In the genomic region with DNA sequence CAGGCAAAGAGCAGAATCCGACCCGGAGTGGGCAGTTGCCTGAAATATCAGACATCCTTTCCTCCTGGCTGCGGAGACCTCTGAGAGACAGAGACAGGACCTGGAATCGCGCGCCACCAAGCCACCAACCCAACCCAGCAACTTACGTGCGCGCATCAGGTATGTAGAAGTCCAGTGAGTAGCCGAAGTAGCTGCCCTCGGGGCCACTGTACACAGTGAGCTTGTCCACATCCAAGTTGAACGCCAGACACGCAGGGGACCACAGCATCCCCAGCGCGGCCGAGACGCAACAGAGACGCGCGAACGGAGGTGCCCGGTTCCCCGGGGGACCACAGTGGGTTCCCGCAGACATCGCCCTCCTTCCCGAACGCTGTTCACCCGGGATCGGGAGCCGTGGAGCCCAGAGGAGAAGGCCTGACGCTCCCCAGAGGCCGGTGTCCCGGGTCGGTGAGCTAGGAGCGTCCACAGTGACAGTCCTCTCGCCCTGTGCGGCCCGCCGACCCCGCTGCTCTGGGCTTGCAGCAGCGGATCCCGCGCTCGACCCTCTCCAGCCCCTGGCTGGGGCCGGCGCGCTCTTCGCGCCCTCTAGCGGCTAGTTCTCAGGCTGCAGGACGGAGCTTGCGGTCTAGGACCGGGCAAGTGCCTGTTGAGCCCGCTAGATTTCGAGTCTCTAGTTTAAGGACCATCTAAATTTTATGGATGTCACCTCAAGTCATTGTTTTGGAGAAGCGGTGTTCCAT, we compare ENCODE assay signal across 8 mouse cellular contexts. TPM values are rescaled to one million over a fixed set of nuclear protein-coding genes. Genes with fewer than 3 reads are reported as not detected.
DNase-seq lines count a peak whose midpoint lies in the region; ATAC-seq lines count a peak whose summit lies in the region.

A gene (minus strand): TSS at position 492 of the 740 bp plus-strand sequence.

- no peaks in the 10 kb centered on the region for H3K9me3 ChIP-seq in embryonic facial prominence, embryonic 15.5 days (replicated peaks)
- H3K9me3 ChIP-seq in heart, embryonic 11.5 days (replicated peaks; ENCODE audit: control insufficient read depth, low read length), result no peaks in the 10 kb centered on the region
- no peaks in the 10 kb centered on the region for H3K9me3 ChIP-seq in kidney, embryonic 15.5 days (replicated peaks)
- H3K9me3 ChIP-seq in liver, embryonic 11.5 days (ENCODE audit: control insufficient read depth, low read length), result no peaks in the 10 kb centered on the region
- no peaks in the 10 kb centered on the region for H3K9me3 ChIP-seq in stomach, embryonic 14.5 days (ENCODE audit: control insufficient read depth, low read depth, low read length)

- ATAC-seq in embryonic facial prominence, embryonic 15.5 days (ENCODE audit: insufficient number of reproducible peaks, low FRiP score, low TSS enrichment, low read depth), result peak; percentile 90
- peak; percentile 94 for ATAC-seq in heart, embryonic 11.5 days (replicated peaks; ENCODE audit: insufficient number of reproducible peaks, low FRiP score, low TSS enrichment)
- peak; percentile 94 for ATAC-seq in kidney, embryonic 15.5 days (replicated peaks; ENCODE audit: low FRiP score)
- peak; percentile 94 for ATAC-seq in liver, embryonic 11.5 days (replicated peaks; ENCODE audit: low FRiP score)
- peak; percentile 89 for ATAC-seq in stomach, embryonic 14.5 days (ENCODE audit: insufficient number of reproducible peaks, insufficient read depth, low FRiP score, low read depth)

- H3K4me1 ChIP-seq in embryonic facial prominence, embryonic 15.5 days, result 0 out of 2 replicates have a peak, but pooled peaks cover 7% of the 10 kb centered on the region
- no peaks in the 10 kb centered on the region for H3K4me1 ChIP-seq in heart, embryonic 11.5 days (ENCODE audit: control insufficient read depth, insufficient read depth, low read length)
- peaks cover 12% of the 10 kb centered on the region; the same call in 1 of the 2 replicates for H3K4me1 ChIP-seq in kidney, embryonic 15.5 days
- H3K4me1 ChIP-seq in liver, embryonic 11.5 days (replicated peaks; ENCODE audit: control insufficient read depth, insufficient read depth, low read length), result no peaks in the 10 kb centered on the region
- no peaks in the 10 kb centered on the region for H3K4me1 ChIP-seq in stomach, embryonic 14.5 days (ENCODE audit: control insufficient read depth, insufficient read depth, low read length)

- H3K36me3 ChIP-seq in embryonic facial prominence, embryonic 15.5 days, result no peaks in the 10 kb centered on the region
- H3K36me3 ChIP-seq in heart, embryonic 11.5 days (ENCODE audit: control insufficient read depth, insufficient read depth, low read length), result no peaks in the 10 kb centered on the region
- H3K36me3 ChIP-seq in kidney, embryonic 15.5 days, result no peaks in the 10 kb centered on the region
- H3K36me3 ChIP-seq in liver, embryonic 11.5 days (ENCODE audit: control insufficient read depth, insufficient read depth, low read length), result no peaks in the 10 kb centered on the region
- no peaks in the 10 kb centered on the region for H3K36me3 ChIP-seq in stomach, embryonic 14.5 days (ENCODE audit: control insufficient read depth, insufficient read depth, low read length)

- H3K4me2 ChIP-seq in embryonic facial prominence, embryonic 15.5 days (replicated peaks), result peak within 1 kb of the TSS; percentile 92
- H3K4me2 ChIP-seq in heart, embryonic 11.5 days, result peak within 1 kb of the TSS; percentile 95
- H3K4me2 ChIP-seq in kidney, embryonic 15.5 days, result peak within 1 kb of the TSS; percentile 88
- H3K4me2 ChIP-seq in liver, embryonic 11.5 days, result peak within 1 kb of the TSS; percentile 96
- H3K4me2 ChIP-seq in stomach, embryonic 14.5 days (replicated peaks; ENCODE audit: low read depth, low read length), result peak within 1 kb of the TSS; percentile 76

- under 1% methylated on average over 56 of the region's 56 CpGs for WGBS in embryonic facial prominence, embryonic 15.5 days
- under 1% methylated on average over 54 of the region's 56 CpGs for WGBS in heart, embryonic 11.5 days (ENCODE audit: insufficient replicate concordance)
- WGBS in kidney, embryonic 15.5 days, result under 1% methylated on average over 56 of the region's 56 CpGs
- WGBS in liver, embryonic 11.5 days, result 2% methylated on average over 54 of the region's 56 CpGs
- WGBS in stomach, embryonic 14.5 days, result under 1% methylated on average over 56 of the region's 56 CpGs

- H3K4me3 ChIP-seq in embryonic facial prominence, embryonic 15.5 days (replicated peaks), result peak within 1 kb of the TSS; percentile 70
- peak within 1 kb of the TSS; percentile 75 for H3K4me3 ChIP-seq in heart, embryonic 11.5 days (ENCODE audit: low read depth, low read length)
- peak within 1 kb of the TSS; percentile 56 for H3K4me3 ChIP-seq in kidney, embryonic 15.5 days (replicated peaks)
- peak within 1 kb of the TSS; percentile 68 for H3K4me3 ChIP-seq in liver, embryonic 11.5 days (ENCODE audit: low read depth, low read length)
- peak within 1 kb of the TSS; percentile 64 for H3K4me3 ChIP-seq in stomach, embryonic 14.5 days (ENCODE audit: low read depth, low read length)

- H3K27ac ChIP-seq in embryonic facial prominence, embryonic 15.5 days (replicated peaks), result peak within 1 kb of the TSS; percentile 55
- no peak within 1 kb of the TSS for H3K27ac ChIP-seq in heart, embryonic 11.5 days (ENCODE audit: low read depth, low read length)
- H3K27ac ChIP-seq in kidney, embryonic 15.5 days, result peak within 1 kb of the TSS; percentile 69
- 0 out of 2 replicates have a peak within 1 kb of the TSS, but pooled peaks have one; percentile 13 for H3K27ac ChIP-seq in liver, embryonic 11.5 days (ENCODE audit: low read depth, low read length)
- peak within 1 kb of the TSS; percentile 39; the same call in 1 of the 2 replicates for H3K27ac ChIP-seq in stomach, embryonic 14.5 days (ENCODE audit: low read length)

- peaks cover 6% of the 10 kb centered on the region; the same call in 1 of the 2 replicates for H3K27me3 ChIP-seq in embryonic facial prominence, embryonic 15.5 days
- H3K27me3 ChIP-seq in heart, embryonic 11.5 days (ENCODE audit: control insufficient read depth, insufficient read depth, low read length), result 0 out of 2 replicates have a peak, but pooled peaks cover 2% of the 10 kb centered on the region
- peaks cover 8% of the 10 kb centered on the region; the same call in 1 of the 2 replicates for H3K27me3 ChIP-seq in kidney, embryonic 15.5 days
- H3K27me3 ChIP-seq in liver, embryonic 11.5 days (replicated peaks; ENCODE audit: control insufficient read depth, insufficient read depth, low read length), result peaks cover 20% of the 10 kb centered on the region
- H3K27me3 ChIP-seq in stomach, embryonic 14.5 days (ENCODE audit: control insufficient read depth, insufficient read depth, low read length), result no peaks in the 10 kb centered on the region

- peak; percentile 22 for DNase-seq in 416B (ENCODE audit: low read depth)
- peak; percentile 69 to 71 for DNase-seq in adrenal gland, postnatal 4 days (ENCODE audit: low spot score in 2 of 2)
- DNase-seq in liver, embryonic 11.5 days (ENCODE audit: low spot score), result peak; percentile 82
- DNase-seq in naive thymus-derived CD4-positive, alpha-beta T cell, adult 2 months (ENCODE audit: low read depth), result peak; percentile 64

- peak within 1 kb of the TSS; percentile 54 for H3K9ac ChIP-seq in embryonic facial prominence, embryonic 15.5 days
- peak within 1 kb of the TSS; percentile 73 for H3K9ac ChIP-seq in heart, embryonic 11.5 days (ENCODE audit: low read depth, low read length)
- H3K9ac ChIP-seq in kidney, embryonic 15.5 days, result peak within 1 kb of the TSS; percentile 65
- peak within 1 kb of the TSS; percentile 62 for H3K9ac ChIP-seq in liver, embryonic 11.5 days (ENCODE audit: low read depth, low read length)
- peak within 1 kb of the TSS; percentile 45 for H3K9ac ChIP-seq in stomach, embryonic 14.5 days (replicated peaks; ENCODE audit: low read depth, low read length)

RNA-seq across cellular contexts. Expression of the gene that starts here (rescaled TPM):
- 10 to 100 TPM; 38.2 to 40.7 TPM for total RNA-seq in adrenal gland, postnatal 4 days (2021)
- polyA plus RNA-seq in embryonic facial prominence, embryonic 15.5 days (2015; fragmentation: Nextera tagmentation; extraction: Ambion mirVana), result 17.8 and 18.6 TPM in 2 replicates
- polyA plus RNA-seq in heart, embryonic 11.5 days (2014; fragmentation: Nextera tagmentation; extraction: Ambion mirVana), result 6.4 and 7.8 TPM in 2 replicates
- 39.1 and 39.8 TPM in 2 replicates for polyA plus RNA-seq in kidney, embryonic 15.5 days (2015; fragmentation: Nextera tagmentation; extraction: Ambion mirVana)
- polyA plus RNA-seq in liver, embryonic 11.5 days (2014; fragmentation: Nextera tagmentation; extraction: Ambion mirVana), result 8.1 and 8.9 TPM in 2 replicates
- polyA plus RNA-seq in stomach, embryonic 14.5 days (2014; fragmentation: Nextera tagmentation; extraction: Ambion mirVana), result 24.7 and 26.5 TPM in 2 replicates

Comparison
In these comparisons a context has a peak if more than half of its experiments do, and no peak if none do; other contexts are left out.
1. DNase-seq: peak in every context shown above with its lines; median percentile 82 in liver, embryonic 11.5 days; 70 in adrenal gland, postnatal 4 days; 64 in naive thymus-derived CD4-positive, alpha-beta T cell, adult 2 months; 22 in 416B.